Mouse (Mus musculus) lung, postnatal 0 days (tissue): Measurements from ENCODE around the gene Wdr82.

ENCODE experiments used
- CTCF ChIP-seq: IDR thresholded peaks from 2 replicates; pipeline ENCODE4 v1.5.1; 2016; ENCODE audit warnings: antibody characterized with exemption, mild to moderate bottlenecking
- EP300 ChIP-seq: IDR thresholded peaks from 2 replicates; pipeline ENCODE4 v1.6.1; 2016; ENCODE audit warnings: antibody characterized with exemption, mild to moderate bottlenecking, control low read depth

- TF ChIP-seq CTCF (no peak), EP300 (no peak)
These were observed 2.6 kb downstream of the Wdr82 start for GRCm38 (mm10) chr9:106173363-106173762.
